Mouse (Mus musculus): ENCODE measurements around the gene Mkln1.

DNA sequence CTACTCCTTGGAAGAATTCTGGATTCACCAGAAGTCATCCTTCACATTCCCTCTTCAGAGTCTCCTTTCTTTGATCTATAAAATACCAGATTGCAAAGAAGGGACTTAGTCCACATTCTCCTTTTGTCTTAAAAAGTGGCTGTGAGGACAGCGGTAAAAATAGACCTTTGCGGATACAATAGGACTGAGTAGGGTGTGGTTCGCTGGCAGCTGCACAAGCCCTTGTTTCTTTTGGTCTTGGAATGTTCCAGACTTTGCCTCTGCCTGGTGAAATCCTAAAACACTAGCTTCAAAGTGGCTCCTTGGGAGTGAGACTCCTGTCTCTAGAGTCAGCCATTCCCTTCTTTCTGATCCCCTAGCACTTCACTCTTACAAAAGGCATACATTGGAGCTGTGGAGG lies 27.4 kb upstream of the Mkln1 start:
- TF ChIP-seq CTCF (IDR thresholded peaks at IDR 0.05; ENCODE audit: low read depth, low read length): no peak
- no peak for TF ChIP-seq POLR2A (IDR thresholded peaks at IDR 0.05; ENCODE audit: extremely low read depth, insufficient read depth, low read length)

Measured in liver, adult 2 months (tissue).